Mouse (Mus musculus) forebrain, embryonic 14.5 days (tissue): ENCODE data around the gene Gm13277. TPM values are rescaled to one million over a fixed set of nuclear protein-coding genes. Genes with fewer than 3 reads are reported as not detected.
"Not testable (repeated sequence)": the region's sequence is repeated elsewhere in the genome, so short reads cannot be mapped to it uniquely, and the experiment has no call there.

Source experiments
- ATAC-seq: fragments of 200-750 bp; cut with Nextera tagmentation; 2 replicates; pipeline ENCODE4 v1.8.0; 2017; ENCODE audit warnings: mild to moderate bottlenecking, moderate library complexity
- DNase-seq: peaks from one replicate; pipeline ENCODE4 v3.0.0-alpha.2; 2015; ENCODE audit warnings: low spot score
- H3K27ac ChIP-seq: fragments of 300-500 bp; sonication (generic); 2 replicates; pipeline ENCODE4 v1.5.1; 2014; ENCODE audit warnings: low read depth, mild to moderate bottlenecking, control low read depth, low read length, moderate library complexity
- H3K27me3 ChIP-seq: fragments of 300-500 bp; sonication (generic); replicated peaks from 2 replicates; pipeline ENCODE4 v1.6.1; 2014; ENCODE audit warnings: low read length, control low read depth, mixed read lengths; ENCODE audit not compliant: control insufficient read depth, insufficient read depth
- H3K36me3 ChIP-seq: fragments of 300-500 bp; sonication (generic); 2 replicates; pipeline ENCODE4 v1.6.1; 2014; ENCODE audit warnings: low read length, control low read depth; ENCODE audit not compliant: control insufficient read depth, insufficient read depth
- H3K4me1 ChIP-seq: fragments of 300-500 bp; sonication (generic); 2 replicates; pipeline ENCODE4 v1.6.1; 2014; ENCODE audit warnings: antibody characterized with exemption, low read length, control low read depth; ENCODE audit not compliant: control insufficient read depth, insufficient read depth
- H3K4me2 ChIP-seq: fragments of 300-500 bp; sonication (generic); 2 replicates; pipeline ENCODE4 v1.6.1; 2014; ENCODE audit warnings: mild to moderate bottlenecking, control low read depth, low read length
- H3K4me3 ChIP-seq: fragments of 300-500 bp; sonication (generic); 2 replicates; pipeline ENCODE4 v1.5.1; 2014; ENCODE audit warnings: low read depth, low read length, control low read depth
- H3K9ac ChIP-seq: fragments of 300-500 bp; sonication (generic); 2 replicates; pipeline ENCODE4 v1.6.1; 2014; ENCODE audit warnings: mild to moderate bottlenecking, low read length, control low read depth, moderate library complexity
- H3K9me3 ChIP-seq: fragments of 300-500 bp; sonication (generic); replicated peaks from 2 replicates; pipeline ENCODE4 v1.6.1; 2016; ENCODE audit warnings: low read length, control low read depth, mixed read lengths; ENCODE audit not compliant: control insufficient read depth
- WGBS: fragments of 180-500 bp; shearing (Covaris S2); extraction: QIAGEN DNeasy Blood & Tissue Kit; methylation state at CpG from one replicate; pipeline ENCODE4 v1.1.7; 2014; 5-methylcytosine and 5-hydroxymethylcytosine counted together
- polyA plus RNA-seq: library from polyadenylated mRNA; unstranded; fragments of >200 nt; fragmentation: Nextera tagmentation; extraction: Ambion mirVana; gene quantifications from 2 replicates; pipeline ENCODE4 v1.2.1, GENCODE M21; 2014

Gene Gm13277
- polyA plus RNA-seq, 1 experiment from 2014 or later, result not detected

DNA sequence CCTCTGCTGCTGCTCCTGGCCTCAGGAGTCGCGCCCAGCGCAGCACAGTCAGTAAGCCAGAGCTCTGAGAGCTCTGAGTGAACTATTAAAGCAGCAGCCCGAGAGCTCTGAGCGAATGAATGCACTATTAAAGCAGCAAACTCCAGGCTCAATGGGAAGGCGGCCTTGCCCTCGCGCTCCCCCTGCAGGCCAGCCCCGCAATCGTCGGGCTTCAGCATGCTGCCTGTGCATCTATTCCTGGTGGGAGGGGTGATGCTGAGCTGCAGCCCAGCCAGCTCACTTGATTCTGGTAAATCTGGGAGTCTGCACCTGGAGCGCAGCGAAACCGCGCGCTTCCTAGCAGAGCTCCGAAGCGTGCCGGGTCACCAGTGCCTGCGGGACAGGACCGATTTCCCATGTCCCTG lies 30.8 kb upstream of the Gm13277 start:
- Histone ChIP-seq H3K4me3 (peak overlapping the region; percentile 37), H3K4me2 (peak overlapping the region; percentile 68), H3K9ac (peak overlapping the region; percentile 58), H3K27ac (peak overlapping the region; percentile 44; the same call in 1 of the 2 replicates)
- H3K36me3 ChIP-seq, H3K27me3 ChIP-seq, H3K9me3 ChIP-seq, H3K4me1 ChIP-seq: not testable (repeated sequence)
- DNase-seq, result peak; percentile 94
- ATAC-seq, result peak; percentile 100
- under 1% methylated on average over 16 of the region's 21 CpGs for WGBS

DNA sequence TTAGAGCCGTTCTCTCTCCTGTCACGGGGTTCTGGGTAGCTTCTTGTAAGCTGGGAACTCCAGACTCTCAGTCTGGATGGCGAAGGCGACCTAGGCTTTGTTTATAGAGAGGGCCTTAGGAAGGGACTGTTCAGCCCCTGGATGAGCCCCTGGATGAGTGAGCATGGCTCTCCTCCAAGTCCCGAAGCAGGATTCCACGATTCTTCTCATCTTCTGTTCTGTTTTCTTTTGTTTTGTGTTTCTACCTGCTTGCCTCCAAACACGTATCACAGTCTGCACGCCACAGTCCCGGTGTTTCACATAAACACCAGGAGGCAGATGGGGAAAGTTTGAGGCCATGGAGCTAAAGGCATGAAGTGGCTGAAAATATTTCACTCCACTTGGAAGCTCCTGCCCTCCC lies 29.7 kb upstream of the Gm13277 start:
- not testable (repeated sequence) for H3K4me2 ChIP-seq, H3K4me1 ChIP-seq, ATAC-seq, H3K4me3 ChIP-seq, H3K36me3 ChIP-seq, H3K27me3 ChIP-seq, H3K9me3 ChIP-seq, H3K9ac ChIP-seq, DNase-seq, H3K27ac ChIP-seq
- WGBS, result 85% methylated on average over 9 of the region's 9 CpGs

DNA sequence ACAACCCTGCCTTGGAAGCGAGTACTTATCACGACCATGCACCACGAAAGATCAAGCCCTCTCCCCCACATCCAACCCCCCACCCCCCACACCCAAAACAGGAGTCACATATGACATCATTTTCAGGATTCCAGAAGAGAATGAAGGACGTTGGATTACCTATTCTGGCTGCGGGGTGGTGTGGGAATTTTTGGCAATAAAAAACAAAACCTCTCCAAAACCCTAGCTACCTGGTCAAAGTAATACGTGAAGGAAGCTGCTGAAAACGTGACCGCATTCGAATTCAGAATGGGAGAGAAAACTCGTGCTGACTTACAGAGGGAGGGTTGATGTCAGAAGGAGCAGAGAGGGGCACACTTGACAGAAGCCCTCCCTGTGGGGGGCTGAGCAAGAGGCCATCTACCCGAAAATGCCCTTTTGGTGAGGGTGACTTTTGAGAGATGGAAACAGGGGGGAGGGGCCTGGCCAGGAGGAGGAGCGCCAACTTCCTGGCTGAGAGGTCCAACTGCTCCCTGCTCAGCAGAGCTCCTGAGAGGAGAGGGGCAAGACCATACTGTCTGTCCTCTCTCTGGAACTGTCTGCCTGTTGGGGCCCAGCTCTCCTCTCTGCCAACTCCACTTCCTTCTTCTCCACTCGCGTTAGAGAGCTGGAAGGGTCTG lies 28.7 kb upstream of the Gm13277 start, which contains the start of gene Gm13283:
Gene Gm13283, plus strand, starts transcription at position 510 of the 659 bp plus-strand sequence.
- not testable (repeated sequence) for H3K27ac ChIP-seq, H3K4me1 ChIP-seq, H3K9ac ChIP-seq, H3K27me3 ChIP-seq, H3K36me3 ChIP-seq, ATAC-seq, DNase-seq, H3K9me3 ChIP-seq
- Histone ChIP-seq H3K4me3 (peak within 1 kb of the TSS; percentile 29), H3K4me2 (peak within 1 kb of the TSS; percentile 52)
- WGBS, result 37% methylated on average over 7 of the region's 14 CpGs

DNA sequence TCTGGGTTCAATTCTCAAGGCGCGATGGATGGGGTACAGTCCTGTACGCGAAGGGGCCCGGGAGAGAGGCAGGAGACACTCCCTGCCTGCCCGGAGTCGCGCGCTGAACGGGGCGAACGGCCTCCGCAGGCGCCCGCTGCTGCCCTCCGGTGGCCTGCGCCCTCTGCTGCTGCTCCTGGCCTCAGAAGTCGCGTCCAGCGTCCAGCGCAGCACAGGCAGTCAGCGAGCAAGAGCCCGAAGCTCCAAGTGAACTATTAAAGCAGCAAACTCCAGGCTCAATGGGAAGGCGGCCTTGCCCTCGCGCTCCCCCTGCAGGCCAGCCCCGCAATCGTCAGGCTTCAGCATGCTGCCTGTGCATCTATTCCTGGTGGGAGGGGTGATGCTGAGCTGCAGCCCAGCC lies 28.0 kb upstream of the Gm13277 start:
- not testable (repeated sequence) for ATAC-seq, H3K9ac ChIP-seq, H3K36me3 ChIP-seq, H3K4me1 ChIP-seq, H3K27ac ChIP-seq, H3K9me3 ChIP-seq, H3K27me3 ChIP-seq
- under 1% methylated on average over 23 of the region's 28 CpGs for WGBS
- Histone ChIP-seq H3K4me3 (peak overlapping the region; percentile 29), H3K4me2 (peak overlapping the region; percentile 52)
- DNase-seq, result peak; percentile 73

DNA sequence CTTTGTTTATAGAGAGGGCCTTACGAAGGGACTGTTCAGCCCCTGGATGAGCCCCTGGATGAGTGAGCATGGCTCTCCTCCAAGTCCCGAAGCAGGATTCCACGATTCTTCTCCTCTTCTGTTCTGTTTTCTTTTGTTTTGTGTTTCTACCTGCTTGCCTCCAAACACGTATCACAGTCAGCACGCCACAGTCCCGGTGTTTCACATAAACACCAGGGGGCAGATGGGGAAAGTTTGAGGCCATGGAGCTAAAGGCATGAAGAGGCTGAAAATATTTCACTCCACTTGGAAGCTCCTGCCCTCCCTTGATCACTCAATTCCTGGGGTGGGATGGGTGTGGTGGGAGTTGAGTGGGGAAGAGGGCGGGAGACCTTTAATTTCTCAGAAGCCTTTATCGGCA lies 26.7 kb upstream of the Gm13277 start:
- H3K9me3 ChIP-seq, H3K36me3 ChIP-seq, H3K4me3 ChIP-seq, H3K4me2 ChIP-seq, H3K27me3 ChIP-seq, H3K4me1 ChIP-seq, H3K9ac ChIP-seq, ATAC-seq, H3K27ac ChIP-seq, DNase-seq: not testable (repeated sequence)
- WGBS, result 75% methylated on average over 6 of the region's 8 CpGs

DNA sequence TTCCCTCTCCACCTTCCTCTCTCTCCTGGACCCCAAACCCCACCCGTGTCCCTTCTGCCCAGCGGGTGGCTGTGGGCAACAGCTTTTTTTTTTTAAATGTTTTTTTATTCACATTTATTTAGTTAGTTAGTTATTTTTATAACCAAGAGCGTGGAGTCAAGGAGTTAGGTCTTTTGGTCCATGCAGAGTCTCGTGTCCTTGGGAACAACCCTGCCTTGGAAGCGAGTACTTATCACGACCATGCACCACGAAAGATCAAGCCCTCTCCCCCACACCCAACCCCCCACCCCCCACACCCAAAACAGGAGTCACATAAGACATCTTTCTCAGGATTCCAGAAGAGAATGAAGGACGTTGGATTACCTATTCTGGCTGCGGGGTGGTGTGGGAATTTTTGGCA lies 26.1 kb upstream of the Gm13277 start:
- WGBS, result 62% methylated on average over 9 of the region's 9 CpGs
- not testable (repeated sequence) for H3K4me3 ChIP-seq, DNase-seq, H3K9me3 ChIP-seq, H3K27me3 ChIP-seq, H3K9ac ChIP-seq, H3K27ac ChIP-seq, ATAC-seq, H3K36me3 ChIP-seq, H3K4me1 ChIP-seq, H3K4me2 ChIP-seq

DNA sequence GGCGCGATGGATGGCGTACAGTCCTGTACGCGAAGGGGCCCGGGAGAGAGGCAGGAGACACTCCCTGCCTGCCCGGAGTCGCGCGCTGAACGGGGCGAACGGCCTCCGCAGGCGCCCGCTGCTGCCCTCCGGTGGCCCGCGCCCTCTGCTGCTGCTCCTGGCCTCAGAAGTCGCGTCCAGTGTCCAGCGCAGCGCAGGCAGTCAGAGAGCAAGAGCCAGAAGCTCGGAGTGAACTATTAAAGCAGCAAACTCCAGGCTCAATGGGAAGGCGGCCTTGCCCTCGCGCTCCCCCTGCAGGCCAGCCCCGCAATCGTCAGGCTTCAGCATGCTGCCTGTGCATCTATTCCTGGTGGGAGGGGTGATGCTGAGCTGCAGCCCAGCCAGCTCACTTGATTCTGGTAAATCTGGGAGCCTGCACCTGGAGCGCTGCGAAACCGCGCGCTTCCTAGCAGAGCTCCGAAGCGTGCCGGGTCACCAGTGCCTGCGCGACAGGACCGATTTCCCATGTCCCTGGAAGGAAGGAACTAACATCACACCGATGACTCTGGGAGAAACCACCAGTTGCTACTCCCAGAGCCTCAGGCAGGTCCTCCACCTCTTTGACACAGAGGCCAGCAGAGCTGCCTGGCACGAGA lies 24.9 kb upstream of the Gm13277 start:
- H3K9me3 ChIP-seq, H3K4me1 ChIP-seq, H3K27me3 ChIP-seq, H3K36me3 ChIP-seq, H3K27ac ChIP-seq, H3K9ac ChIP-seq, ATAC-seq: not testable (repeated sequence)
- H3K4me2 ChIP-seq, result peak overlapping the region; percentile 51
- peak overlapping the region; percentile 24 for H3K4me3 ChIP-seq
- peak; percentile 61 for DNase-seq
- 3% methylated on average over 24 of the region's 42 CpGs for WGBS

DNA sequence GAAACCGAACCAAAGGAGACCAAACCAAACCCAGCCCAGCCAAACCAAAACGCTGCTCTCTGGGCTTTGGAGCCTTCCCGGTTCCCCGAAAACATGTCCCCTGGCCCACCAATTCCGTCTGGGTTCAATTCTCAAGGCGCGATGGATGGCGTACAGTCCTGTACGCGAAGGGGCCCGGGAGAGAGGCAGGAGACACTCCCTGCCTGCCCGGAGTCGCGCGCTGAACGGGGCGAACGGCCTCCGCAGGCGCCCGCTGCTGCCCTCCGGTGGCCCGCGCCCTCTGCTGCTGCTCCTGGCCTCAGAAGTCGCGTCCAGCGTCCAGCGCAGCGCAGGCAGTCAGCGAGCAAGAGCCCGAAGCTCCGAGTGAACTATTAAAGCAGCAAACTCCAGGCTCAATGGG lies 14.9 kb upstream of the Gm13277 start, which contains the start of gene Gm13290:
Gene Gm13290, plus strand, starts transcription at position 301 of the 400 bp plus-strand sequence.
- not testable (repeated sequence) for H3K9me3 ChIP-seq, ATAC-seq, H3K27ac ChIP-seq, DNase-seq, H3K4me2 ChIP-seq, H3K4me1 ChIP-seq, H3K4me3 ChIP-seq, H3K9ac ChIP-seq, H3K36me3 ChIP-seq, H3K27me3 ChIP-seq
- no CpG with 5 or more reads among the region's 32 CpGs for WGBS

DNA sequence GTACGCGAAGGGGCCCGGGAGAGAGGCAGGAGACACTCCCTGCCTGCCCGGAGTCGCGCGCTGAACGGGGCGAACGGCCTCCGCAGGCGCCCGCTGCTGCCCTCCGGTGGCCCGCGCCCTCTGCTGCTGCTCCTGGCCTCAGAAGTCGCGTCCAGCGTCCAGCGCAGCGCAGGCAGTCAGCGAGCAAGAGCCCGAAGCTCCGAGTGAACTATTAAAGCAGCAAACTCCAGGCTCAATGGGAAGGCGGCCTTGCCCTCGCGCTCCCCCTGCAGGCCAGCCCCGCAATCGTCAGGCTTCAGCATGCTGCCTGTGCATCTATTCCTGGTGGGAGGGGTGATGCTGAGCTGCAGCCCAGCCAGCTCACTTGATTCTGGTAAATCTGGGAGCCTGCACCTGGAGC lies 11.8 kb upstream of the Gm13277 start, which contains the start of gene Gm13289:
Gene Gm13289, plus strand, starts transcription at position 301 of the 400 bp plus-strand sequence.
- not testable (repeated sequence) for H3K27me3 ChIP-seq, H3K9me3 ChIP-seq, H3K4me1 ChIP-seq, DNase-seq, H3K9ac ChIP-seq, H3K4me3 ChIP-seq, H3K4me2 ChIP-seq, H3K27ac ChIP-seq, ATAC-seq, H3K36me3 ChIP-seq
- WGBS, result no CpG with 5 or more reads among the region's 29 CpGs
